Mouse (Mus musculus): ENCODE results near the gene Rcc1. TPM values are rescaled to one million over a fixed set of nuclear protein-coding genes. Genes with fewer than 3 reads are reported as not detected.
"Not testable (repeated sequence)": the region's sequence is repeated elsewhere in the genome, so short reads cannot be mapped to it uniquely, and the experiment has no call there.

Rcc1 gene
- polyA plus RNA-seq, 1 experiment from 2014 or later: 73.0 TPM

DNA sequence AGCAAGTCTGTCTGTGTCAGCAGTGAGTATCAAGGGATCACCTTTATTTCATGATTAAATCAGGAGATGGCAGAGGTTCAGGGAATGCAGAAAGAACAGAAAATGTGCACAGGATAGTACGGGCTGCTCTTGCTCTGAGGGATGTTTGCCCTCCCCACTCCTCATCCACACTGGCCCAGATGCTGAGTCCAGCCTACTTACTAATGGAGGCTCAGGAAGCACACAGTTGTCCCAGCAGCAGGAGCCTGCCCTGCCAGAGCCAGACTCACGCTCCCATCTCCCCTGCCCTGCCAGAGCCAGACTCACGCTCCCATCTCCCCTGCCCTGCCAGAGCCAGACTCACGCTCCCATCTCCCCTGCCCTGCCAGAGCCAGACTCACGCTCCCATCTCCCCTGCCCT, 64.6 kb downstream of the Rcc1 start:
- not testable (repeated sequence) for H3K4me2 ChIP-seq (ENCODE audit: low read depth, low read length); ATAC-seq (ENCODE audit: low read depth); H3K9ac ChIP-seq (ENCODE audit: low read length); H3K4me1 ChIP-seq (replicated peaks; ENCODE audit: control insufficient read depth, insufficient read depth, low read length); H3K4me3 ChIP-seq (ENCODE audit: low read length); H3K27me3 ChIP-seq (ENCODE audit: control insufficient read depth, insufficient read depth, low read depth, low read length); H3K27ac ChIP-seq (ENCODE audit: low read length); H3K9me3 ChIP-seq (ENCODE audit: control insufficient read depth, low read length)
- WGBS: 86% methylated on average over 2 of the region's 5 CpGs
- peaks cover 32% of the 10 kb centered on the region for H3K36me3 ChIP-seq (ENCODE audit: control insufficient read depth, insufficient read depth, low read length)

Other genes with a start within 250 kb of the Rcc1 start
- gene Oprd1, start 209.1 kb downstream of the Rcc1 start, polyA plus RNA-seq (2015; fragmentation: Nextera tagmentation; extraction: Ambion mirVana): 0.04 and 0.15 TPM in 2 replicates
- gene Ythdf2, start 141.3 kb downstream of the Rcc1 start, polyA plus RNA-seq (2015; fragmentation: Nextera tagmentation; extraction: Ambion mirVana): 87.7 and 97.8 TPM in 2 replicates
- 36.2 and 36.7 TPM in 2 replicates for gene Gmeb1, start 92.0 kb downstream of the Rcc1 start, polyA plus RNA-seq (2015; fragmentation: Nextera tagmentation; extraction: Ambion mirVana)
- 48.5 and 50.3 TPM in 2 replicates for gene Taf12, start 79.2 kb downstream of the Rcc1 start, polyA plus RNA-seq (2015; fragmentation: Nextera tagmentation; extraction: Ambion mirVana)
- 2.1 and 2.5 TPM in 2 replicates for gene Rab42, start 50.2 kb downstream of the Rcc1 start, polyA plus RNA-seq (2015; fragmentation: Nextera tagmentation; extraction: Ambion mirVana)
- gene Trnau1ap, start 24.1 kb downstream of the Rcc1 start, polyA plus RNA-seq (2015; fragmentation: Nextera tagmentation; extraction: Ambion mirVana): 67.0 TPM in 2 replicates
- gene Phactr4, start 68.9 kb upstream of the Rcc1 start, polyA plus RNA-seq (2015; fragmentation: Nextera tagmentation; extraction: Ambion mirVana): 20.1 and 20.8 TPM in 2 replicates
- 22.6 and 24.8 TPM in 2 replicates for gene Med18, start 110.3 kb upstream of the Rcc1 start, polyA plus RNA-seq (2015; fragmentation: Nextera tagmentation; extraction: Ambion mirVana)
- 10.6 and 12.3 TPM in 2 replicates for gene Sesn2, start 156.9 kb upstream of the Rcc1 start, polyA plus RNA-seq (2015; fragmentation: Nextera tagmentation; extraction: Ambion mirVana)
- 976 and 986 TPM in 2 replicates for gene Atpif1, start 180.1 kb upstream of the Rcc1 start, polyA plus RNA-seq (2015; fragmentation: Nextera tagmentation; extraction: Ambion mirVana)
- gene Dnajc8, start 181.9 kb upstream of the Rcc1 start, polyA plus RNA-seq (2015; fragmentation: Nextera tagmentation; extraction: Ambion mirVana): 159 and 171 TPM in 2 replicates
- gene Ptafr, start 210.5 kb upstream of the Rcc1 start, polyA plus RNA-seq (2015; fragmentation: Nextera tagmentation; extraction: Ambion mirVana): 1.1 and 1.2 TPM in 2 replicates